Mouse (Mus musculus): ENCODE measurements at regions not wholly inside any gene's neighbourhood (a gene's known extent, or its start where the extent isn't known, plus 50 kb on each side); places are given as distances from the start of the nearest gene placed in this dataset.

DNA sequence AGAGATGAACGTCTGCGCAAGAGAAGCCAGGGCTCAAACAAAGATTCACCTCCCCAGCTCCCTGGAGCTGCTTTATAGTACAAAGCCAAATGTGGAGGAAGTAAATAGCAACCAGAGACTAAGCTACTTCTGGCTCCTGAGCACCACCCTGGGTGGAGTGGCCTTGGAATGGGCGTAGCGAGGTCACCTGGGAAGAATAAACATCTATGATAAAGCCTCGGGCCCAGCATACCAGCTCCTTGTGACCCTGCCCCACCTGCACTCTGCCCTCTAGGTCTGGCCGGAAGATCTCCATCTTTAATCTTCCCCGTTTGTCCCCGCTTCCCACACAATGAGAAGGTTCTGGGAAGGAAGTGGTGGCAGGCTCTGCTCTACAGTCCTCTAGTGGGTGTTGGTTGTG is 61.0 kb upstream of the Ptpn3 start:
- no peak overlapping the region for H3K4me2 ChIP-seq (ENCODE audit: low read length)
- ATAC-seq, result no peak
- DNase-seq (ENCODE audit: low spot score), result no peak
- no peaks in the 10 kb centered on the region for H3K9me3 ChIP-seq (replicated peaks; ENCODE audit: control insufficient read depth, low read length)
- H3K4me1 ChIP-seq (ENCODE audit: control insufficient read depth, insufficient read depth, low read length), result no peaks in the 10 kb centered on the region
- H3K36me3 ChIP-seq (ENCODE audit: control insufficient read depth, insufficient read depth, low read length), result no peaks in the 10 kb centered on the region
- no peak overlapping the region for H3K27ac ChIP-seq (ENCODE audit: low read depth, low read length)
- H3K9ac ChIP-seq (ENCODE audit: low read length), result no peak overlapping the region
- no peaks in the 10 kb centered on the region for H3K27me3 ChIP-seq (replicated peaks; ENCODE audit: control insufficient read depth, insufficient read depth, low read length)
- WGBS, result 90% methylated on average over 8 of the region's 8 CpGs
- no peak overlapping the region for H3K4me3 ChIP-seq (ENCODE audit: low read depth, low read length)

DNA sequence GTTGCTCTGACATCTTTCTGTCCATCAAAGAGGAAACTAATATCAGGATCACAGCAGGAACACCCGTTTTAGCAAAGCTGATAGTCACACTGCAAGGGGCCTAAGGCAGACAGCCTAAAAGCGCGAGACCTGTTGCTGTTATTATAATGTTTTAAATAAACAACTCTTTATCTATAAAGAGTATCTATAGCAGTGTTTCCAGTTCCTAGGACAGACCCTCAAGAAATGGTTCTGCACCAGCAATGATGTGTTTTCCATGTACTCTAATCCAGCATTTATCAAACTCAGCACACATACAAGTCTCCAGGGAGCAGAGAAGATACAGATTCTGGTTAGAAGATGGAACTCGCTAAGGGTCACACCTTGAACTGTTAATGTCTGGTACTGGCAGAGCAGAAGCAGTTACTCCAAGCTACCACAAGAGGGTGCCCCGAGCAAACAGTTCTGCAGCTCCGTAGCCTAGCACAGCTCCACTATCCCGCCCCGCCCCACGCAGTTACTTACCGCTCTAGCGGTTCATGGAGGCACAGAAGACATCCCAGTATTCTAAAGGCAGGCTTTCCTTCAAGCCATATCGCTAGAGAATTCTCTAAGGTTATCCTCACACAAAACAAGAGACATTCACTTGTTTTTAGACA is 64.2 kb upstream of the Palm2 start:
- 21% methylated on average over 12 of the region's 12 CpGs for WGBS
- Histone ChIP-seq H3K27ac (ENCODE audit: low read depth, low read length) (no peak overlapping the region), H3K9me3 (replicated peaks; ENCODE audit: control insufficient read depth, low read length) (no peaks in the 10 kb centered on the region), H3K4me2 (ENCODE audit: low read length) (no peak overlapping the region), H3K4me3 (ENCODE audit: low read depth, low read length) (no peak overlapping the region), H3K9ac (ENCODE audit: low read length) (no peak overlapping the region), H3K27me3 (replicated peaks; ENCODE audit: control insufficient read depth, insufficient read depth, low read length) (no peaks in the 10 kb centered on the region), H3K36me3 (ENCODE audit: control insufficient read depth, insufficient read depth, low read length) (no peaks in the 10 kb centered on the region), H3K4me1 (ENCODE audit: control insufficient read depth, insufficient read depth, low read length) (no peaks in the 10 kb centered on the region)
- DNase-seq (ENCODE audit: low spot score) (peak; percentile 92), ATAC-seq (peak; percentile 92)

DNA sequence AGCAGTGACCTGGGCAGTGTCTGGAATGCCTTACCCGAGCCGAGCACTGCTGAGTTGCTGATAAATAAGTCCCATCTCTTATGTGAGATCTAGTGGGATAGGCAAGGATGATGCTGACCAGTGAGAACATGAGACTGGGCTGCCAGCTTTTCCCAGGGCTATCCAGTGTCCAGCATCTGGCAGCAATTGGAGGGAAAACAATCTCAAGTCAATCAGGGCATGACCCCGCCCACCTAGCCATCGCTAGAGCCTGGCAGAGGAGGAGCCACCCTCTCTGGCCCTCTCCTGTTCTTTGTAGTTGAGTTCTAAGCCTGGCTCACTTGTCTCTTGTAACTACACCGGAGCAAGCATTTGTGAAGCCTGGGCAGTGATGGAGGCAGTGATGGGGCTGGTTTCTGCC is 56.2 kb upstream of the Palm2 start:
- Histone ChIP-seq H3K9ac (ENCODE audit: low read length) (no peak overlapping the region), H3K36me3 (ENCODE audit: control insufficient read depth, insufficient read depth, low read length) (no peaks in the 10 kb centered on the region), H3K27me3 (replicated peaks; ENCODE audit: control insufficient read depth, insufficient read depth, low read length) (no peaks in the 10 kb centered on the region), H3K4me1 (ENCODE audit: control insufficient read depth, insufficient read depth, low read length) (0 out of 2 replicates have a peak, but pooled peaks cover 2% of the 10 kb centered on the region), H3K4me2 (ENCODE audit: low read length) (no peak overlapping the region), H3K4me3 (ENCODE audit: low read depth, low read length) (no peak overlapping the region), H3K27ac (ENCODE audit: low read depth, low read length) (no peak overlapping the region), H3K9me3 (replicated peaks; ENCODE audit: control insufficient read depth, low read length) (no peaks in the 10 kb centered on the region)
- DNase-seq (ENCODE audit: low spot score) (no peak), ATAC-seq (no peak)
- 58% methylated on average over 5 of the region's 5 CpGs for WGBS

DNA sequence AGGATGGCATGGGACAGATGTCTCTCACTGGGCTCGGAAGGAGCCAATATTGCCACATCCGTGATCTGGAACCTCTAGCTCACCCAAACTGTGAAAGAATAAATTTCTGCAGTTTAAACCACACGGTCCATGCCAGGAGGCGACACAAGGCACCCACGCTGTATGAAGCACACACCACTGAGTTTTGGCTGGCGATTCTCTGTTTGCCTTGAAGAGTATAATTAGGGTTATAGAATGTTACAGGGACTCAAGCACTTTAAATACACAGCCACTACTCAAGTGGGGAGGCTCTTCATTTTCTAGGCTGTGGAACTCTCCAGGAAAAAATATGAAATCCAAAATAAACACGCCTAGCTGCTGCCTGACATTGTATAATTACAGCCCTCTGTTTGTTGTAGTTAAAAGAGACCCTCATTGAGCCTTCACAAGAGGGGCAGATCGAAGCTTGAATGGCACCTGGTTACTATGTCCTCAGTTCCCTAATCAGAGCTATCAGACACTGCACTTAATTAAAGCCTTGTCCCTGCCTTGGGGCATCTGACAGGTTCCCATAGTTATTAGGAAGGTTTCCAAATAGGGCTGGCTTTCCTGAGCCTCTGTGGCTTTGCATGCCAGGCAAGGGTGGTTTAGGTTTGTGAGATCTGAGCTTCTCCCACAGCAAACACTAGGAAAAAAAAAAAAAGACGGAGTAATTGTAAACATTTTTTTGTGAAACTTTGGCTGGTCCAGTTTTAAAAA is 53.8 kb upstream of the Palm2 start:
- 0 out of 2 replicates have a peak, but pooled peaks cover 2% of the 10 kb centered on the region for H3K4me1 ChIP-seq (ENCODE audit: control insufficient read depth, insufficient read depth, low read length)
- 37% methylated on average over 9 of the region's 9 CpGs for WGBS
- H3K4me3 ChIP-seq (ENCODE audit: low read depth, low read length), result no peak overlapping the region
- no peak overlapping the region for H3K4me2 ChIP-seq (ENCODE audit: low read length)
- no peak; the same call in 1 of the 2 replicates for ATAC-seq
- no peak overlapping the region for H3K27ac ChIP-seq (ENCODE audit: low read depth, low read length)
- no peaks in the 10 kb centered on the region for H3K36me3 ChIP-seq (ENCODE audit: control insufficient read depth, insufficient read depth, low read length)
- H3K27me3 ChIP-seq (replicated peaks; ENCODE audit: control insufficient read depth, insufficient read depth, low read length), result no peaks in the 10 kb centered on the region
- no peaks in the 10 kb centered on the region for H3K9me3 ChIP-seq (replicated peaks; ENCODE audit: control insufficient read depth, low read length)
- no peak overlapping the region for H3K9ac ChIP-seq (ENCODE audit: low read length)
- DNase-seq (ENCODE audit: low spot score), result peak; percentile 39

DNA sequence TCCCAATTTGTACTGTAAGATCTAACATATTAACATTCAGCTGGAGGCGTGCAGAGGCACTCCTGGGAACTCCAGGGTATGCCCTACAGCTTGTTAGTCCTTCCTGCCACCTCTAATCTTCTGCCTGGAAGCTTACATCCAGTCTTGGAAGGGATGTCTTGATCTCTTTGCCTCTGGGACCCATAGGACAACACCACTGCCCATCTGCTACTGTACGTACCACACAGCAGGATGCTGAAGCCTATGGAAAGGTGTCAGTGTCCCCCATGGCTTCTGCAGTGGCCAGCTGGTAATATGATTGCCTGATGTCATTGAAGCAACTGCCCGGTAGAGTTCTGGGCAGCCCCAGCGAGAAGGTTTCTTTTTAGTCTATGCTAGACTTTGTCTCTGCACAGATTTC is 52.7 kb upstream of the Palm2 start:
- Histone ChIP-seq H3K9ac (ENCODE audit: low read length) (no peak overlapping the region), H3K4me1 (ENCODE audit: control insufficient read depth, insufficient read depth, low read length) (0 out of 2 replicates have a peak, but pooled peaks cover 2% of the 10 kb centered on the region), H3K4me3 (ENCODE audit: low read depth, low read length) (no peak overlapping the region), H3K4me2 (ENCODE audit: low read length) (no peak overlapping the region), H3K27ac (ENCODE audit: low read depth, low read length) (no peak overlapping the region), H3K9me3 (replicated peaks; ENCODE audit: control insufficient read depth, low read length) (no peaks in the 10 kb centered on the region), H3K36me3 (ENCODE audit: control insufficient read depth, insufficient read depth, low read length) (no peaks in the 10 kb centered on the region), H3K27me3 (replicated peaks; ENCODE audit: control insufficient read depth, insufficient read depth, low read length) (no peaks in the 10 kb centered on the region)
- ATAC-seq, result no peak
- DNase-seq (ENCODE audit: low spot score), result no peak
- WGBS, result 86% methylated on average over 4 of the region's 4 CpGs
